Mouse (Mus musculus): Measurements from ENCODE around the gene Ssrp1. TPM values are rescaled to one million over a fixed set of nuclear protein-coding genes. Genes with fewer than 3 reads are reported as not detected.
A peak's percentile ranks its signal among the peaks of the same experiment; 100 is the strongest.

Ssrp1 gene
- polyA plus RNA-seq, 1 experiment from 2014 or later: 352 TPM

DNA sequence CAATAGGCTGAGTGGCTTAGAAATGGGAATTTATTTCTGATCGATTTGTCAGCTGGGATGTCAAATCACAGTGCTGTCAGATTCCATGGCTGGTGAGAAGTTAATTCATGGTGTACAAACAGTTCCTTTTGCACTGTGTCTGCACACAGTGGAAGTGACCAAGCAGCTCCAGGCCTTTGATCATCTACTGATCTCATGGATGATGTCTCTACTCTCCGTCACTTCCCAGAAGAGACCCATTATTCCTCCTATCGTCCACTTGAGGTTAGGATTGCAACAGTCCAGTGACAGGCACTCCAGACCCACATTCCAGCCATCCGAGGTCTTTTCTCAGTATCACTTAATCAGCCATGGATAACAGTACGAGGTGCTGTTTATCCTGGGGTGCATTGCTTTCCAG lies 36.7 kb downstream of the Ssrp1 start:
- H3K4me1 ChIP-seq (ENCODE audit: insufficient read depth): no peaks in the 10 kb centered on the region
- H3K27me3 ChIP-seq (ENCODE audit: insufficient read depth, low read length): no peaks in the 10 kb centered on the region
- H3K9ac ChIP-seq: no peak overlapping the region
- H3K9me3 ChIP-seq (ENCODE audit: low read depth, low read length): no peaks in the 10 kb centered on the region
- H3K4me2 ChIP-seq: no peak overlapping the region
- H3K27ac ChIP-seq (ENCODE audit: low read depth): no peak overlapping the region
- 59% methylated on average over 5 of the region's 5 CpGs for WGBS
- ATAC-seq (ENCODE audit: insufficient read depth) (no peak), DNase-seq (no peak)
- no peak for TF ChIP-seq CTCF (IDR thresholded peaks at IDR 0.05; ENCODE audit: low read depth)
- no peak overlapping the region for H3K4me3 ChIP-seq (ENCODE audit: low read depth, low read length)
- peaks cover 45% of the 10 kb centered on the region for H3K36me3 ChIP-seq (ENCODE audit: insufficient read depth)

DNA sequence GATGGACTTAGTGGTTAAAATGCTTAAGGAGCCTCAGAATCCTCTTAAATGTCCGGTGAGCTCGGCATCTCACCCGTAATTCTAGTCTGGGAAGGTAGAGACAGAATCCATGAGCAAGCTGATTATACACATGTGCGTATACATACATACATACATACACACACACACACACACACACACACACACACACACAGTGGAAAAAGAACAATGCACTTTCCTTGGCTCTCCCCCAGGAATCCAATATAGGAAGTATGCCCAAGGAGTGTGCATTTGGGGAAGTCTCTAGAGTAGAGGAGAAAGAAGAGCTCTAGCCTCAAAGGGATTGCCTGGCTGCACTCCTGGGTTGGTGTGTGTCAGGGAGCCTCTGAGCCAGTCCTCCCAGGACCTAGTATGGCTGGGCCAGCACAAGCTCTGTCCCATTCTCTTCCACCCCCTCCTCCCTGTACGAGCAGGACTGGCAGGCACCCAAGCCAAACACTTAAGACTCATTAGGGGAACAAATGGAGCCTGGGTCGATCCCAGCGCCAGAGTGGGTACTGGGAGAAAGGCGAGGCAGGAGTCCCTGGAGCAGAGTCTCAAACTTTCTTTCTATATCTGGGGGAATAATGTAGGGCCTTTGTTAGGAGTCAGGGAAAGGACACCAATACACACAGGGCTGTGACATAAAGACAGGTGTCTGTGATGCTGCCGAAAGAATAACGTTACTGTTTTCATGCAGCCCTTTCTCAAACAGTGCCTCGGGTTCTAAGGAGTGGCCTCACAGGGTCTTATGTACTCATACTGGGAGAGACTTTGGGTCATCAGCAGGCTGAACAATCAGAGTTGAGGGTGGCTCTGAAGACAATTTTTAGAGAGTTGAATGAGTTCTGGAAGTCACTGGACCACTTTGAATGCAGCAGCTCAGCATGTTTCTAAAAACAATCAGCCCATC lies 51.9 kb downstream of the Ssrp1 start:
- Histone ChIP-seq H3K36me3 (ENCODE audit: insufficient read depth) (no peaks in the 10 kb centered on the region), H3K4me3 (ENCODE audit: low read depth, low read length) (no peak overlapping the region), H3K4me1 (ENCODE audit: insufficient read depth) (no peaks in the 10 kb centered on the region), H3K27ac (ENCODE audit: low read depth) (peak overlapping the region; percentile 58), H3K9me3 (ENCODE audit: low read depth, low read length) (no peaks in the 10 kb centered on the region), H3K27me3 (ENCODE audit: insufficient read depth, low read length) (no peaks in the 10 kb centered on the region), H3K9ac (no peak overlapping the region), H3K4me2 (no peak overlapping the region)
- peak; percentile 86 for DNase-seq
- peak; percentile 95 for ATAC-seq (ENCODE audit: insufficient read depth)
- 42% methylated on average over 11 of the region's 11 CpGs for WGBS
- TF ChIP-seq CTCF (IDR thresholded peaks at IDR 0.05; ENCODE audit: low read depth): no peak

DNA sequence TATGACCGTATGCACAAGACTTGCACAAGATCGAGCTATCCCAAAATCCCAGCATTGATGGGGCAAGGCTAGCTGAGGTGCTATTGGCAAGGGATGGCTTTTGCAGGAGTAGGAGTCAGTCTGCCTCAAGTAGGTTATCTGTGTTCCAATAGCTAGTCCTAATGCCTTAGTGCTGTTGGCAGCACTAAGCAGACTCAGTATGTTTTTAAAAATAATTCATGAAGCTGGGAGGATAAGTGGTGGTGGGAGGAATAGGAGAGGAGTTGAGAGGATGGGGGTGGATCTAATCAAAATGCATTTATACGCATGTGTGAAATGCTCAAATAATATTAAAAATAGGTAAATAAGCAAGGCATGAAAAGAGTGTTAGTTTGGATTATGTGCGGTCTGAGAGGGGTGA lies 54.3 kb downstream of the Ssrp1 start:
- no peak for TF ChIP-seq CTCF (IDR thresholded peaks at IDR 0.05; ENCODE audit: low read depth)
- 93% methylated on average over 4 of the region's 4 CpGs for WGBS
- H3K4me1 ChIP-seq (ENCODE audit: insufficient read depth): peaks cover 3% of the 10 kb centered on the region; the same call in 1 of the 2 replicates

DNA sequence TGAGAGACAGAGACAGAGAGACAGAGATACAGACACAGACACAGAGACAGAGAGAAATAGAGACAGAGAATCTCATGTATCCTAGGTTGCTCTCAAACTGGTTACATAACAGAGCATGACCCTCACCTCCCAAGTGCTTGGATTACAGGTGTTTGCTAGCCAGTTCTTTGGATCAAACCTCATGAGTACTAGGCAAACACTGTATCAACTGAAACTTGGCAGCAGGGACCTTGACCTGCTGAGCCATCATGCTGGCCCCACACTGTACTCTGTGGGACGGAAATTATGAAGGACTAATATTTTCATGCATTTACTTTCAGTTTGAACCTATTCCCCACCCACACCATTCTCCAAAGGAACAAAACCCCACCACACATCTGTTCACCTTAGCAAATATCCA lies 56.3 kb downstream of the Ssrp1 start:
- Histone ChIP-seq H3K4me1 (ENCODE audit: insufficient read depth) (peaks cover 3% of the 10 kb centered on the region; the same call in 1 of the 2 replicates), H3K27ac (ENCODE audit: low read depth) (no peak overlapping the region), H3K9ac (no peak overlapping the region), H3K9me3 (ENCODE audit: low read depth, low read length) (no peaks in the 10 kb centered on the region), H3K4me3 (ENCODE audit: low read depth, low read length) (no peak overlapping the region), H3K36me3 (ENCODE audit: insufficient read depth) (no peaks in the 10 kb centered on the region), H3K4me2 (no peak overlapping the region), H3K27me3 (ENCODE audit: insufficient read depth, low read length) (no peaks in the 10 kb centered on the region)
- no peak for TF ChIP-seq CTCF (IDR thresholded peaks at IDR 0.05; ENCODE audit: low read depth)
- 63% methylated on average over 1 of the region's 1 CpGs for WGBS
- DNase-seq (no peak), ATAC-seq (ENCODE audit: insufficient read depth) (no peak)

More for the DNA sequence above, 54.3 kb downstream of the Ssrp1 start:
- Histone ChIP-seq H3K36me3 (ENCODE audit: insufficient read depth) (no peaks in the 10 kb centered on the region), H3K4me2 (no peak overlapping the region), H3K27me3 (ENCODE audit: insufficient read depth, low read length) (no peaks in the 10 kb centered on the region), H3K27ac (ENCODE audit: low read depth) (no peak overlapping the region), H3K4me3 (ENCODE audit: low read depth, low read length) (no peak overlapping the region), H3K9ac (no peak overlapping the region), H3K9me3 (ENCODE audit: low read depth, low read length) (no peaks in the 10 kb centered on the region)
- no peak for DNase-seq
- no peak for ATAC-seq (ENCODE audit: insufficient read depth)

DNA sequence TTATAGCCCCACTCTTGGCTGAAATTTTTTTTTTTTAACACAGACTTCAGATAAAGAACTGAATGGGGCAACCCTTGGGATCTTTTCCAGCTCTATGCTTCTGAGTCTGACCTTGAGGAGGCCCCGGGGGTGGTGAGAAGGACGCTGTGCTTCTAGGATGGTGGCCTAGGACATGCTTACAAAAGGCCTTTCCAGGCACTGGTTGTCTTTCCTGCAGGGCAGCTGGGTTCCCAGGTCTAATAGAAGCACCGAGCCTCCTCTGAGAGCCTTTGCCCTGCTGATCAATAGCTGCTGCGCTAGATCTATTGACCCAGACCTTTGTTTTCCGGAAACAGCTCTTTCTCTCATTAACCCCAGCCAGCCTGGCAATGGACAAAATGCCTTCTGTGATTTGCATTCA lies 58.9 kb downstream of the Ssrp1 start:
- DNase-seq (no peak), ATAC-seq (ENCODE audit: insufficient read depth) (no peak)
- Histone ChIP-seq H3K27me3 (ENCODE audit: insufficient read depth, low read length) (no peaks in the 10 kb centered on the region), H3K4me2 (no peak overlapping the region), H3K27ac (ENCODE audit: low read depth) (no peak overlapping the region), H3K36me3 (ENCODE audit: insufficient read depth) (no peaks in the 10 kb centered on the region), H3K9me3 (ENCODE audit: low read depth, low read length) (no peaks in the 10 kb centered on the region), H3K9ac (no peak overlapping the region), H3K4me3 (ENCODE audit: low read depth, low read length) (no peak overlapping the region), H3K4me1 (ENCODE audit: insufficient read depth) (peaks cover 3% of the 10 kb centered on the region; the same call in 1 of the 2 replicates)
- 45% methylated on average over 5 of the region's 5 CpGs for WGBS
- no peak for TF ChIP-seq CTCF (IDR thresholded peaks at IDR 0.05; ENCODE audit: low read depth)

Other genes with a start within 250 kb of the Ssrp1 start
- 39.1 and 40.0 TPM in 2 replicates for gene Ube2l6, start 238.4 kb upstream of the Ssrp1 start, polyA plus RNA-seq (2014; fragmentation: Nextera tagmentation; extraction: Ambion mirVana)
- 0.11 and 0.24 TPM in 2 replicates for gene Smtnl1, start 214.6 kb upstream of the Ssrp1 start, polyA plus RNA-seq (2014; fragmentation: Nextera tagmentation; extraction: Ambion mirVana)
- 55.4 and 58.7 TPM in 2 replicates for gene Timm10, start 210.2 kb upstream of the Ssrp1 start, polyA plus RNA-seq (2014; fragmentation: Nextera tagmentation; extraction: Ambion mirVana)
- gene Slc43a1, start 198.4 kb upstream of the Ssrp1 start, polyA plus RNA-seq (2014; fragmentation: Nextera tagmentation; extraction: Ambion mirVana): 18.8 and 20.2 TPM in 2 replicates
- 1.1 and 1.2 TPM in 2 replicates for gene Rtn4rl2, start 150.5 kb upstream of the Ssrp1 start, polyA plus RNA-seq (2014; fragmentation: Nextera tagmentation; extraction: Ambion mirVana)
- gene Slc43a3, start 100.7 kb upstream of the Ssrp1 start, polyA plus RNA-seq (2014; fragmentation: Nextera tagmentation; extraction: Ambion mirVana): 77.4 and 78.9 TPM in 2 replicates
- 0.23 TPM in 1 of 2 replicates, not detected in the other for gene Prg2, start 56.8 kb upstream of the Ssrp1 start, polyA plus RNA-seq (2014; fragmentation: Nextera tagmentation; extraction: Ambion mirVana)
- not detected in 2 replicates for gene Prg3, start 49.0 kb upstream of the Ssrp1 start, polyA plus RNA-seq (2014; fragmentation: Nextera tagmentation; extraction: Ambion mirVana)
- 0.43 and 0.77 TPM in 2 replicates for gene P2rx3, start 228 bp downstream of the Ssrp1 start, polyA plus RNA-seq (2014; fragmentation: Nextera tagmentation; extraction: Ambion mirVana)
- gene Tnks1bp1, start 10.8 kb downstream of the Ssrp1 start, polyA plus RNA-seq (2014; fragmentation: Nextera tagmentation; extraction: Ambion mirVana): 10.6 and 13.7 TPM in 2 replicates
- gene Aplnr, start 99.0 kb downstream of the Ssrp1 start, polyA plus RNA-seq (2014; fragmentation: Nextera tagmentation; extraction: Ambion mirVana): 143 and 148 TPM in 2 replicates
- 0.09 and 0.33 TPM in 2 replicates for gene Lrrc55, start 160.0 kb downstream of the Ssrp1 start, polyA plus RNA-seq (2014; fragmentation: Nextera tagmentation; extraction: Ambion mirVana)

All from lung, embryonic 14.5 days (tissue).